Mouse (Mus musculus): Measurements from ENCODE around the gene Kansl3. TPM values are rescaled to one million over a fixed set of nuclear protein-coding genes. Genes with fewer than 3 reads are reported as not detected.

Kansl3 gene
- polyA plus RNA-seq, 1 experiment from 2014 or later: 39.7 TPM

DNA sequence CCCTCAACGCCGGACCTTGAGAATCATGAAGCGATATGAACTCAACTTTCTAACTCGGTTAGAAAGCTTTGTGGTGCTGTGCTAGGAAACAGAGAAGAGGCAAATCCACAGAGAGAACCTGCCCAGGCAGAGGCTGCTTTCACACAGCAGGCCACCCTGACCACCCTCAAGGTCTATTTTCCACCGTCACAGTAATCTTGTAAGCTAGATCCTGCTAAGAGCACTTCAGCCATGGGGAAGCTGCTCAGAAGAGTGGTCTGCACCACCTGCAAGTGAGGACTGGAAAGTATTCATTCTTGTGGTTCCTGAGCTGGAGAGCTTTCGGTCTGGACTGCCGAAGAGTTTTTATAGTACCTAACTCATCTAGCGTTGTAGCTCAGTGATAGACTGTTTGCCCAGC is 66.7 kb downstream of the Kansl3 start:
- Histone ChIP-seq H3K4me2 (ENCODE audit: low read length) (no peak overlapping the region), H3K4me3 (replicated peaks; ENCODE audit: low read depth, low read length) (no peak overlapping the region), H3K9ac (replicated peaks; ENCODE audit: low read length) (no peak overlapping the region), H3K27me3 (ENCODE audit: control insufficient read depth, insufficient read depth, low read length) (no peaks in the 10 kb centered on the region), H3K36me3 (ENCODE audit: control insufficient read depth, insufficient read depth, low read length) (no peaks in the 10 kb centered on the region), H3K9me3 (ENCODE audit: control insufficient read depth, low read length) (no peaks in the 10 kb centered on the region), H3K4me1 (ENCODE audit: control insufficient read depth, insufficient read depth, low read length) (peaks cover 5% of the 10 kb centered on the region; the same call in 1 of the 2 replicates), H3K27ac (replicated peaks; ENCODE audit: low read depth, low read length) (no peak overlapping the region)
- DNase-seq: no peak
- no peak for ATAC-seq (ENCODE audit: low FRiP score, low TSS enrichment)
- WGBS: 79% methylated on average over 8 of the region's 8 CpGs

DNA sequence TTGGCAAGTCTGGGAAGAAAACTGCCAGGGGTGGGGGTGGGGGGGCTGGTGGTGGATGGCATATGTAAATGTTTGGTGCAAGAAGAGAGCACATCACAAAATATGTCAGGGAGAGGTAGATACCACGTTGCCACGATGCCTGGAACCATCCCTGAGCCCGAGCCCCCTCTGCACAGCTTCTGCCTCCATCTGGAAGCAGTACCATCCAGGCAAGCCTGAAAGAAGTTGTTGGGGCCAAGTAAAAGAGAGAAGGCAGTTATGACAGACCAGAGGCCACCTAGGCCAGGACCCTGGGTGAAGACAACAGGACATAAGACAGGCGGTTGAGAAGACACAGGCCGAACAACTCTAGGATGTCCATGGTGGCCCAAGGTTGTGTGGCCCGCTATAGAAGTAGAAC is 68.5 kb downstream of the Kansl3 start:
- Histone ChIP-seq H3K27me3 (ENCODE audit: control insufficient read depth, insufficient read depth, low read length) (no peaks in the 10 kb centered on the region), H3K4me3 (replicated peaks; ENCODE audit: low read depth, low read length) (no peak overlapping the region), H3K4me2 (ENCODE audit: low read length) (no peak overlapping the region), H3K4me1 (ENCODE audit: control insufficient read depth, insufficient read depth, low read length) (peaks cover 5% of the 10 kb centered on the region; the same call in 1 of the 2 replicates), H3K27ac (replicated peaks; ENCODE audit: low read depth, low read length) (no peak overlapping the region), H3K9ac (replicated peaks; ENCODE audit: low read length) (no peak overlapping the region), H3K36me3 (ENCODE audit: control insufficient read depth, insufficient read depth, low read length) (no peaks in the 10 kb centered on the region), H3K9me3 (ENCODE audit: control insufficient read depth, low read length) (no peaks in the 10 kb centered on the region)
- 89% methylated on average over 6 of the region's 6 CpGs for WGBS
- DNase-seq (no peak), ATAC-seq (ENCODE audit: low FRiP score, low TSS enrichment) (no peak)

DNA sequence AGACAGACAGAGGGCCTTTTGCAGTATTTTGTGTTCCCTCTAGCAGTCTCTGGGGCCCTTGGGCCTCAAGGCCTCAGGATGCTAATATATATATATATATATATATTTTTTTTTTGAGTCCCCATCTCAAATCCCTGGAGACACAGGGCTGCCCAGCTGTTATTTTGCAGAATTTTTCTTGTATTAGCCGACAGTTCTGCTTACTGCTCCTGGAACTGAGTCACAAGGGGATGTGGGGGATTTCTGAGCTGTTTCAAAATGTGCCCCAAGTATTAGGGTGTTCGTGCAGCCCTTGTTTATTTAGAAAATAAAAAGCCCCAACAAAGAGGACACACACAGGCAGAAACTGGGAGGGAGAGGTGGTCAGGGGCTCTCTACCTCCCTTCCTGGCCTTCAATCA is 69.3 kb downstream of the Kansl3 start:
- Histone ChIP-seq H3K27ac (replicated peaks; ENCODE audit: low read depth, low read length) (no peak overlapping the region), H3K36me3 (ENCODE audit: control insufficient read depth, insufficient read depth, low read length) (no peaks in the 10 kb centered on the region), H3K4me1 (ENCODE audit: control insufficient read depth, insufficient read depth, low read length) (peaks cover 5% of the 10 kb centered on the region; the same call in 1 of the 2 replicates), H3K9ac (replicated peaks; ENCODE audit: low read length) (no peak overlapping the region), H3K4me2 (ENCODE audit: low read length) (no peak overlapping the region), H3K9me3 (ENCODE audit: control insufficient read depth, low read length) (no peaks in the 10 kb centered on the region), H3K4me3 (replicated peaks; ENCODE audit: low read depth, low read length) (no peak overlapping the region), H3K27me3 (ENCODE audit: control insufficient read depth, insufficient read depth, low read length) (no peaks in the 10 kb centered on the region)
- ATAC-seq (ENCODE audit: low FRiP score, low TSS enrichment): no peak
- WGBS: 58% methylated on average over 2 of the region's 2 CpGs
- no peak for DNase-seq

DNA sequence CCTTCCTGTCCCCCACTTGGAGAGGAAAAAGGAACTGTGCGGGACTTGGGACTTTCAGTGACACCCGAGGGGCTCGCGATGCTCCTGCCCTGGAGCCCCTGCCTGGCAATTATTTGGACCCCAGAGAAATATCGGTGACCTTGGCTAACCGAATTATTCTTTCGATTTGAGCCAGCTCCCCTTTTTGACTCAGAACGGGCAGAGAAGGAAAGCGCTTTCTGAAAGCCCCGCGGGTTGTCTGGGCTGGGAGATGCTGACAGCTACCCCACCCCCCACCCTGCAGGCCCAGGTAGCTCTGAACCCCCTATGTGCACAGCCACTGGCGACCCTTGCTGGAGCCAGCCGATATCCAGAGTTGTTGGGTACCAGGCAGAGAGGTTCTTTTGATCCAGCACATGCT is 69.9 kb downstream of the Kansl3 start:
- H3K4me3 ChIP-seq (replicated peaks; ENCODE audit: low read depth, low read length): no peak overlapping the region
- no peak for DNase-seq
- peaks cover 5% of the 10 kb centered on the region; the same call in 1 of the 2 replicates for H3K4me1 ChIP-seq (ENCODE audit: control insufficient read depth, insufficient read depth, low read length)
- no peak overlapping the region for H3K4me2 ChIP-seq (ENCODE audit: low read length)
- no peak overlapping the region for H3K9ac ChIP-seq (replicated peaks; ENCODE audit: low read length)
- no peak overlapping the region for H3K27ac ChIP-seq (replicated peaks; ENCODE audit: low read depth, low read length)
- 26% methylated on average over 13 of the region's 13 CpGs for WGBS
- no peaks in the 10 kb centered on the region for H3K36me3 ChIP-seq (ENCODE audit: control insufficient read depth, insufficient read depth, low read length)
- H3K27me3 ChIP-seq (ENCODE audit: control insufficient read depth, insufficient read depth, low read length): no peaks in the 10 kb centered on the region
- no peak for ATAC-seq (ENCODE audit: low FRiP score, low TSS enrichment)
- no peaks in the 10 kb centered on the region for H3K9me3 ChIP-seq (ENCODE audit: control insufficient read depth, low read length)

DNA sequence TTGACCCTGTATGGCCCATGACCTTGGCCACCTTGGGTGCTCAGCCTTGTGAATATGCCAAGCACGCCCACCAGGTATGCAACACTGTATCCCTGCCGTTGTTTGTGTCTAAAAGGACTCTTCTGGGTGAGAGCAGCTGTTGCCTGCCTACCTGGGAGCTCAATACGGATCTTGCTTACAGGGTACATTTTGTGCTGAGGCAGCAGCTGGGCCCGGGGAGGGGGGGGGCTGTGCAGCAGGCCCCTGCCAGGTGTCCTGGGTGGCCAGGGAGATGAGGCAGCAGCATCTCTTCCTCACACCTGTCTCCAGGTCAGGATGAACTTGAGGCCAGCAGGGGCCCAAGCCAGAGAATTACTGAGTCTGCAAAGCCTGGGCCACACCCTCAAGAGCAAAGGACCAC is 70.9 kb downstream of the Kansl3 start:
- H3K4me1 ChIP-seq (ENCODE audit: control insufficient read depth, insufficient read depth, low read length): peaks cover 3% of the 10 kb centered on the region; the same call in 1 of the 2 replicates
- no peak overlapping the region for H3K4me3 ChIP-seq (replicated peaks; ENCODE audit: low read depth, low read length)
- no peak overlapping the region for H3K4me2 ChIP-seq (ENCODE audit: low read length)
- 80% methylated on average over 4 of the region's 4 CpGs for WGBS
- no peak overlapping the region for H3K9ac ChIP-seq (replicated peaks; ENCODE audit: low read length)
- no peaks in the 10 kb centered on the region for H3K36me3 ChIP-seq (ENCODE audit: control insufficient read depth, insufficient read depth, low read length)
- DNase-seq (no peak), ATAC-seq (ENCODE audit: low FRiP score, low TSS enrichment) (no peak)
- H3K9me3 ChIP-seq (ENCODE audit: control insufficient read depth, low read length): no peaks in the 10 kb centered on the region
- no peak overlapping the region for H3K27ac ChIP-seq (replicated peaks; ENCODE audit: low read depth, low read length)
- H3K27me3 ChIP-seq (ENCODE audit: control insufficient read depth, insufficient read depth, low read length): no peaks in the 10 kb centered on the region

DNA sequence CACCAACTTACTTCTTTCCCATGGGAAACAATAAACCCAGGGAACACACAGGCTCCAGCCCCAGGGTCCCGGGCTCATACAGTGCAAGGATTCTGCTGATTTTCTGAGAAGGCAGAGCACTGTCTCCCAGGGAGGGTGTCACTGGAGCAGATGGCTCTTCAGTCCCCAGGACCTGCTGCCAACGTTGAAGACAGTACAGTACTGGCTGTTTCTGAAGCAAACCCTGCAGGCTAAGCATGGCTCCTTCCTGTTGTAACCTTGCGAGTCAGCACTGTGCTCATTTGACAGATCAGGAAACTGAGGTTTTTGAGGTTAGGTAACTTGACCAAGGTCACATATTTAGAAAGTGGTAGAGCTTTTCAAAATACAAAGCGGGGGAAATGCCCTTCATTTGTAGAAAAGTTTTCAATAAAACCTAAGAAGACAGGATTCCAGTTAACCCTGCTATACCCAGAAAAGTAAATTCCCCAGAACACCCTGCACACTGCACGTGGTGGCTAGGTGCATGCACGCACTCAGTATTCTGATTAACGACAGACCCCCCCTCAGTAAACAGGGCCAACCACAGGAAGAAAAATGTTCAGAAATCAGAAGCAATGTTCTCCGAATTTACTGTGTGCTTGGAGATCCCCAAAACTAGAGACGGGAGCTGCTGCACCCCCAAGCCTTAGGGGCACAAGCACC is 72.4 kb downstream of the Kansl3 start:
- DNase-seq (no peak), ATAC-seq (ENCODE audit: low FRiP score, low TSS enrichment) (no peak)
- H3K36me3 ChIP-seq (ENCODE audit: control insufficient read depth, insufficient read depth, low read length): no peaks in the 10 kb centered on the region
- no peak overlapping the region for H3K4me3 ChIP-seq (replicated peaks; ENCODE audit: low read depth, low read length)
- no peak overlapping the region for H3K9ac ChIP-seq (replicated peaks; ENCODE audit: low read length)
- no peaks in the 10 kb centered on the region for H3K9me3 ChIP-seq (ENCODE audit: control insufficient read depth, low read length)
- H3K4me1 ChIP-seq (ENCODE audit: control insufficient read depth, insufficient read depth, low read length): no peaks in the 10 kb centered on the region
- WGBS: 78% methylated on average over 9 of the region's 9 CpGs
- no peaks in the 10 kb centered on the region for H3K27me3 ChIP-seq (ENCODE audit: control insufficient read depth, insufficient read depth, low read length)
- no peak overlapping the region for H3K27ac ChIP-seq (replicated peaks; ENCODE audit: low read depth, low read length)
- no peak overlapping the region for H3K4me2 ChIP-seq (ENCODE audit: low read length)

DNA sequence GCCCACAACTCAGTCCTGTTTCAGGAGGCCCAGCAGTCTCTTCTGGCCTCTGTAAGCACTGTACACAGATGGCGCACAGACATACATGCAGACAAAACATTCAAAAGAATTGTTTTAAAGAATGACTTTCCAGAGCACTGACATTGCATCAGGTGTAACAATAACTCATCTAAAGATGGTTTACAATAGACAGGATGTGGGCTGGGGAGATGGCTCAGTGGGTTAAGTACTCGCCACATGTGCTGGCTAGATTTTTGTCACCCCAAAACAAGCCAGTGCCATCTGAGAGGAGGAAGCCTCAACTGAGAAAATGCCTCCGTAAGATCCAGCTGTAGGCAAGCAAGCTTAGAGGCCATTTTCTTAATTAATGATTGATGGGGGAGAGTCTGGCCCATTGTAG is 74.6 kb downstream of the Kansl3 start:
- DNase-seq (no peak), ATAC-seq (ENCODE audit: low FRiP score, low TSS enrichment) (no peak)
- H3K9me3 ChIP-seq (ENCODE audit: control insufficient read depth, low read length): no peaks in the 10 kb centered on the region
- H3K36me3 ChIP-seq (ENCODE audit: control insufficient read depth, insufficient read depth, low read length): no peaks in the 10 kb centered on the region
- H3K4me2 ChIP-seq (ENCODE audit: low read length): no peak overlapping the region
- WGBS: 84% methylated on average over 3 of the region's 3 CpGs
- H3K9ac ChIP-seq (replicated peaks; ENCODE audit: low read length): no peak overlapping the region
- H3K27me3 ChIP-seq (ENCODE audit: control insufficient read depth, insufficient read depth, low read length): no peaks in the 10 kb centered on the region
- H3K4me3 ChIP-seq (replicated peaks; ENCODE audit: low read depth, low read length): no peak overlapping the region
- H3K27ac ChIP-seq (replicated peaks; ENCODE audit: low read depth, low read length): no peak overlapping the region
- H3K4me1 ChIP-seq (ENCODE audit: control insufficient read depth, insufficient read depth, low read length): no peaks in the 10 kb centered on the region

DNA sequence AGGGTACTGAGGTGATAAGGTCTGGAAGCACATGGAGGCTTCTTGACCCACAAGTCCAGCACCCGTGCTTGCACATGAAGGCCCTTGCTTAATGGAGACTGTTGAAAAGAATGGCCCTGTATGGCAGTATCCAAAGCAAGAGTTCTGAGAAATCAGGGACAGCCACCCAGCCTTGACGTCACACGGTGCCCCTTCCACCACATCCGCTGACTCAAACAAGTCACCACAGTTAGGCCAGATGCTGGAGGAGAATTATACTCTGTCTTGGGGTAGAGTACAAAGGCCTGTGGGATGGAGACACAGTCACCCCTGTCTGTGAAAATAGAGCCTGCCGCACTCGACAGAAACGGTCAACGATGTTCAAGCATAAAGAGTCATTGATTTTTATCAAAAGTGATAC is 75.5 kb downstream of the Kansl3 start:
- no peak for ATAC-seq (ENCODE audit: low FRiP score, low TSS enrichment)

More for the DNA sequence above, 75.5 kb downstream of the Kansl3 start:
- H3K27me3 ChIP-seq (ENCODE audit: control insufficient read depth, insufficient read depth, low read length): no peaks in the 10 kb centered on the region
- no peak for DNase-seq
- H3K4me2 ChIP-seq (ENCODE audit: low read length): no peak overlapping the region
- no peaks in the 10 kb centered on the region for H3K36me3 ChIP-seq (ENCODE audit: control insufficient read depth, insufficient read depth, low read length)
- H3K9ac ChIP-seq (replicated peaks; ENCODE audit: low read length): no peak overlapping the region
- H3K4me1 ChIP-seq (ENCODE audit: control insufficient read depth, insufficient read depth, low read length): no peaks in the 10 kb centered on the region
- H3K9me3 ChIP-seq (ENCODE audit: control insufficient read depth, low read length): no peaks in the 10 kb centered on the region
- 87% methylated on average over 8 of the region's 8 CpGs for WGBS
- H3K27ac ChIP-seq (replicated peaks; ENCODE audit: low read depth, low read length): no peak overlapping the region
- no peak overlapping the region for H3K4me3 ChIP-seq (replicated peaks; ENCODE audit: low read depth, low read length)
